ENCODE assay signal across 28 mouse cellular contexts in genomic region chr5:113579128-113579527, GRCm38 (mm10).
DNase-seq lines count a peak whose midpoint lies in the region; ATAC-seq and TF ChIP-seq lines count a peak whose summit lies in the region.
"Had no signal": no experiment of that assay in that cellular context is flagged by ENCODE, and none has a peak within 500 bp of the region (broad histone marks: within the 10 kb centered on the region; RNA-seq: fewer than 3 reads in every experiment).

No protein-coding gene starts in this region.

- no peaks in the 10 kb centered on the region for H3K9me3 ChIP-seq in hindbrain, embryonic 13.5 days
- no peaks in the 10 kb centered on the region for H3K9me3 ChIP-seq in hindbrain, postnatal 0 days (ENCODE audit: low read length)
- no peaks in the 10 kb centered on the region for H3K9me3 ChIP-seq in midbrain, embryonic 13.5 days
- H3K9me3 ChIP-seq in midbrain, embryonic 15.5 days: no peaks in the 10 kb centered on the region
- H3K9me3 ChIP-seq: embryonic facial prominence, embryonic 12.5 days; heart, embryonic 12.5 days; hindbrain, embryonic 10.5 days; intestine, embryonic 15.5 days; limb, embryonic 13.5 days; lung, embryonic 15.5 days had no signal

- H3K4me3 ChIP-seq in cerebellum, adult 2 months (replicated peaks; ENCODE audit: insufficient read depth, low read depth, low read length): no peak overlapping the region
- no peak overlapping the region for H3K4me3 ChIP-seq in hindbrain, embryonic 13.5 days
- H3K4me3 ChIP-seq in hindbrain, postnatal 0 days (ENCODE audit: low read length): no peak overlapping the region
- H3K4me3 ChIP-seq in midbrain, embryonic 13.5 days (replicated peaks): no peak overlapping the region
- no peak overlapping the region for H3K4me3 ChIP-seq in midbrain, embryonic 15.5 days
- H3K4me3 ChIP-seq: embryonic facial prominence, embryonic 12.5 days; heart, adult 2 months; heart, embryonic 12.5 days; hindbrain, embryonic 10.5 days; intestine, embryonic 15.5 days; limb, embryonic 13.5 days; lung, embryonic 15.5 days had no signal

- peak overlapping the region; percentile 35 for H3K9ac ChIP-seq in hindbrain, embryonic 13.5 days
- no peak overlapping the region for H3K9ac ChIP-seq in hindbrain, postnatal 0 days (replicated peaks; ENCODE audit: low read length)
- H3K9ac ChIP-seq in midbrain, embryonic 13.5 days (replicated peaks): no peak overlapping the region
- no peak overlapping the region for H3K9ac ChIP-seq in midbrain, embryonic 15.5 days
- H3K9ac ChIP-seq: embryonic facial prominence, embryonic 12.5 days; heart, embryonic 12.5 days; intestine, embryonic 15.5 days; limb, embryonic 13.5 days; lung, embryonic 15.5 days had no signal

- TF ChIP-seq POLR2A in cerebellum, adult 2 months (IDR thresholded peaks at IDR 0.05; ENCODE audit: borderline replicate concordance, insufficient read depth, low read length): no peak

- 66% methylated on average over 4 of the region's 4 CpGs for WGBS in cerebellum, adult 2 months
- WGBS in hindbrain, embryonic 13.5 days: 80% methylated on average over 4 of the region's 4 CpGs
- 74% methylated on average over 4 of the region's 4 CpGs for WGBS in hindbrain, postnatal 0 days
- 79% methylated on average over 4 of the region's 4 CpGs for WGBS in midbrain, embryonic 13.5 days
- 82% methylated on average over 4 of the region's 4 CpGs for WGBS in midbrain, embryonic 15.5 days

- peaks cover 20% of the 10 kb centered on the region for H3K4me1 ChIP-seq in cerebellum, adult 2 months (ENCODE audit: control insufficient read depth, insufficient read depth, low read length)
- H3K4me1 ChIP-seq in hindbrain, embryonic 13.5 days (replicated peaks): peaks cover 36% of the 10 kb centered on the region
- no peaks in the 10 kb centered on the region for H3K4me1 ChIP-seq in hindbrain, postnatal 0 days (ENCODE audit: insufficient read depth, low read length)
- H3K4me1 ChIP-seq in midbrain, embryonic 13.5 days (replicated peaks): peaks cover 24% of the 10 kb centered on the region
- H3K4me1 ChIP-seq in midbrain, embryonic 15.5 days: peaks cover 14% of the 10 kb centered on the region
- H3K4me1 ChIP-seq: heart, embryonic 12.5 days; lung, embryonic 15.5 days had no signal

- intact Hi-C loops in heart, postnatal 10 days (cut with DNase I): no loop called here

- peak overlapping the region; percentile 86 for H3K27ac ChIP-seq in cerebellum, adult 2 months (ENCODE audit: insufficient read depth, low read length)
- peak overlapping the region; percentile 66; the same call in 1 of the 2 replicates for H3K27ac ChIP-seq in hindbrain, embryonic 13.5 days
- H3K27ac ChIP-seq in hindbrain, postnatal 0 days: no peak overlapping the region
- peak overlapping the region; percentile 5; the same call in 1 of the 2 replicates for H3K27ac ChIP-seq in midbrain, embryonic 13.5 days
- H3K27ac ChIP-seq in midbrain, embryonic 15.5 days: no peak overlapping the region
- H3K27ac ChIP-seq: embryonic facial prominence, embryonic 12.5 days; heart, adult 2 months; hindbrain, embryonic 10.5 days; intestine, embryonic 15.5 days; kidney, postnatal 0 days; limb, embryonic 13.5 days; lung, embryonic 15.5 days had no signal

- no peaks in the 10 kb centered on the region for H3K27me3 ChIP-seq in cerebellum, adult 2 months (ENCODE audit: control insufficient read depth, insufficient read depth, low read length)
- 0 out of 2 replicates have a peak, but pooled peaks cover 8% of the 10 kb centered on the region for H3K27me3 ChIP-seq in hindbrain, embryonic 13.5 days
- no peaks in the 10 kb centered on the region for H3K27me3 ChIP-seq in hindbrain, postnatal 0 days (ENCODE audit: insufficient read depth, low read length)
- no peaks in the 10 kb centered on the region for H3K27me3 ChIP-seq in midbrain, embryonic 13.5 days
- H3K27me3 ChIP-seq in midbrain, embryonic 15.5 days (replicated peaks): no peaks in the 10 kb centered on the region
- H3K27me3 ChIP-seq: intestine, embryonic 15.5 days; limb, embryonic 13.5 days; lung, embryonic 15.5 days had no signal

- DNase-seq in cerebellum, adult 2 months: no peak
- no peak for DNase-seq in cerebellum, postnatal 10 days
- DNase-seq in hindbrain, postnatal 0 days (ENCODE audit: low spot score): no peak
- peak; percentile 71 for DNase-seq in brain, adult 2 months (ENCODE audit: low read depth, low spot score)
- no peak for DNase-seq in heart, postnatal 10 days
- DNase-seq: adrenal gland, adult 8-10 months; cerebellum, adult 9-10 months; embryo, embryonic 11 days; heart, adult 2 months; kidney, adult 2 months; kidney, postnatal 4 days; layer of hippocampus, adult 9-11 months; spleen, adult 18-20 months; thymus, adult 18-20 months; thymus, postnatal 25 days had no signal

- H3K4me2 ChIP-seq in hindbrain, embryonic 13.5 days: no peak overlapping the region
- no peak overlapping the region for H3K4me2 ChIP-seq in hindbrain, postnatal 0 days (ENCODE audit: low read depth, low read length)
- H3K4me2 ChIP-seq in midbrain, embryonic 13.5 days (replicated peaks): no peak overlapping the region
- H3K4me2 ChIP-seq in midbrain, embryonic 15.5 days: no peak overlapping the region
- H3K4me2 ChIP-seq: embryonic facial prominence, embryonic 12.5 days; heart, embryonic 12.5 days; intestine, embryonic 15.5 days; limb, embryonic 13.5 days; liver, embryonic 11.5 days; lung, embryonic 15.5 days; midbrain, embryonic 11.5 days had no signal

- no peak for TF ChIP-seq CTCF in cerebellum, adult 2 months (IDR thresholded peaks at IDR 0.05; ENCODE audit: borderline replicate concordance, insufficient read depth, low read depth, low read length)
- TF ChIP-seq CTCF in hindbrain, postnatal 0 days (IDR thresholded peaks at IDR 0.05; ENCODE audit: low read depth): no peak

- H3K36me3 ChIP-seq in hindbrain, embryonic 13.5 days: no peaks in the 10 kb centered on the region
- no peaks in the 10 kb centered on the region for H3K36me3 ChIP-seq in hindbrain, postnatal 0 days (ENCODE audit: insufficient read depth, low read length)
- H3K36me3 ChIP-seq in midbrain, embryonic 13.5 days: no peaks in the 10 kb centered on the region
- H3K36me3 ChIP-seq in midbrain, embryonic 15.5 days (replicated peaks): no peaks in the 10 kb centered on the region
- H3K36me3 ChIP-seq: embryonic facial prominence, embryonic 12.5 days; heart, embryonic 12.5 days; intestine, embryonic 15.5 days; limb, embryonic 13.5 days; lung, embryonic 15.5 days had no signal

- no peak for ATAC-seq in hindbrain, embryonic 13.5 days (ENCODE audit: low FRiP score)
- no peak for ATAC-seq in hindbrain, postnatal 0 days
- no peak for ATAC-seq in midbrain, embryonic 13.5 days
- no peak for ATAC-seq in midbrain, embryonic 15.5 days (replicated peaks)
- ATAC-seq: activated CD4-positive, CD25-positive, alpha-beta regulatory T cell, adult 4 months; intestine, embryonic 15.5 days had no signal

Comparison
In these comparisons a context has a peak if more than half of its experiments do, and no peak if none do; other contexts are left out.
1. H3K27ac ChIP-seq: peak in cerebellum, adult 2 months (single experiment), hindbrain, embryonic 13.5 days (single experiment) and midbrain, embryonic 13.5 days (single experiment); none in hindbrain, postnatal 0 days (single experiment) and midbrain, embryonic 15.5 days (single experiment).